Mouse (Mus musculus) heart, adult 2 months (tissue): ENCODE data around the gene Dnaic1.

Experiments used
- CTCF ChIP-seq: fragments of 200-600 bp; IDR thresholded peaks from 2 replicates; pipeline ENCODE4 v1.8.1; 2022; ENCODE audit warnings: antibody characterized with exemption, mild to moderate bottlenecking, moderate library complexity
- EP300 ChIP-seq: fragments of 200-500 bp; IDR thresholded peaks from 2 replicates; pipeline ENCODE4 v1.6.1; 2011; ENCODE audit warnings: low read depth, low read length, control low read depth; ENCODE audit not compliant: insufficient read depth

DNA sequence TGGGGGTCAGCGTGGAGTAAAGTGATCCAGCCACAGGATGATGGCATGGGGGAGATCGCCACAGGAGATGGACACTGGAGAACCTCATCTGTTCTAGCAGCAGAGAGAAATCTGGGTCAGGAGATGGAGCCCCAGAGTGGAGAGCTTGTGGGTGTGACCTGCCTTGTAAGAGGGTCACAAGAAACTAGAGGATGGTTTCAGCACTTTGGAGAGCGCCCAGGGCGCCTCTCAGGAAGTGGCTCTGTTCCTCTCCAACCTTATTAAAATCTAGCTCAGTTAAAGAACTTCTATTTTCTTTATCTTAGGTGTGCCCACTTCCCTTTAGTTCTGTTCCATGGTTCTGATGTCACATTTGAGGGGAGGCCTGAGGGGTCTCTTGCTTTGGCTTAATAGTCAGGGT is 37.2 kb downstream of the Dnaic1 start:
- TF ChIP-seq CTCF (no peak), EP300 (no peak)
